Mouse (Mus musculus) testis, adult 2 months (tissue): ENCODE data around the gene Llgl2.

Experiments used
- CTCF ChIP-seq: fragments of 200-500 bp; IDR thresholded peaks from 2 replicates; pipeline ENCODE4 v1.5.1; 2012; ENCODE audit warnings: low read depth, mild to moderate bottlenecking, inconsistent platforms, low read length, moderate library complexity; ENCODE audit not compliant: control insufficient read depth, insufficient read depth, insufficient replicate concordance
- POLR2A ChIP-seq: fragments of 200-500 bp; IDR thresholded peaks from 2 replicates; pipeline ENCODE4 v1.6.1; 2012; ENCODE audit warnings: low read depth, mild to moderate bottlenecking, inconsistent platforms, low read length, moderate library complexity; ENCODE audit not compliant: control insufficient read depth

DNA sequence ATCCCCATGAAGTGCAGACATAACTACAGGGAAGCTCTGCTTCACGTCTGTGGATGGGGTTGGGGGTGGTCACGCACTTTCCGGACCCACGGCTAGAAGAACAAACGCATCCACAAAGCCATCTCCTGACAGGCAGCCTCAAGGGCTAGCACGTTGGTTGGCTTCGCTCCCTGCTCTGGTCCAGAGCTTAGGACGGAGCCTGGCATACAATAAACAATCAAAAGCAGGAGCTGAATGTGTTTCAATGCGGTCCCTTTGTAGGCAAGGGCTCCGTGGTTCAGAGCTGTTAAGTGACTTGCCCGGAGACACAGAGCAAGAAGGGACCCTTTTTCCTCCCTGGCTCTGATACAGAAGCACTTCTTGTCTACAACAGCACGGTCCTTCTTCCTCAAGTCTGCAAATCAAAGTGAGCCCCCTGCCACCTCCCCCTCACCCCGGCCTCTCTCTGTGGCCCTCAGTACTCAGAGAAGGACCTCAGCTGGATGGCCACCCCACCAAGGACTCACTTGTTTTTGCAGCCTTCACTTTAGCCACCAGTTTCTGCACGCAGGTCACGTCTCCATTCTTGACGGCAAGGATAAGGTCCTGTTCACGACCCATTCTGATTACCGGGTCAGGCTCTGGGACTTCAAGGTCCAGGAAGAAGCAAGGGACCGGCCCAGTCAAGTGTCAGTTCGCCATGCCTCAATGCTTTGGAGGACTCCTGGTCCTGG, 12.3 kb upstream of the Llgl2 start:
- TF ChIP-seq POLR2A (no peak), CTCF (no peak)
